Mouse (Mus musculus): Measurements from ENCODE around the gene Kdm4b. TPM values are rescaled to one million over a fixed set of nuclear protein-coding genes. Genes with fewer than 3 reads are reported as not detected.
A peak's percentile ranks its signal among the peaks of the same experiment; 100 is the strongest.

The Kdm4b gene
- 71.5 and 73.7 TPM in 2 replicates for polyA plus RNA-seq (2015; fragmentation: Nextera tagmentation; extraction: Ambion mirVana)

- ATAC-seq (ENCODE audit: low FRiP score, low read depth), result peak; percentile 100
- Histone ChIP-seq H3K4me3 (peak within 1 kb of the TSS; percentile 94), H3K27ac (replicated peaks) (peak within 1 kb of the TSS; percentile 96), H3K4me1 (replicated peaks) (peaks cover 41% of the 10 kb centered on the region), H3K27me3 (no peaks in the 10 kb centered on the region), H3K9me3 (no peaks in the 10 kb centered on the region), H3K4me2 (peak within 1 kb of the TSS; percentile 81), H3K9ac (peak within 1 kb of the TSS; percentile 95), H3K36me3 (no peaks in the 10 kb centered on the region)
- under 1% methylated on average over 52 of the region's 57 CpGs for WGBS
Measured at GRCm38 (mm10) chr17:56325450-56326152, at the start of gene Kdm4b. Gene Kdm4b (plus strand): TSS chr17:56326062.

- H3K4me3 ChIP-seq, result peak within 1 kb of the TSS; percentile 47
- H3K4me2 ChIP-seq, result peak within 1 kb of the TSS; percentile 78
- peak within 1 kb of the TSS; percentile 66 for H3K27ac ChIP-seq (replicated peaks)
- H3K9ac ChIP-seq, result peak within 1 kb of the TSS; percentile 52
- WGBS, result 9% methylated on average over 17 of the region's 21 CpGs
- peaks cover 17% of the 10 kb centered on the region for H3K4me1 ChIP-seq (replicated peaks)
- ATAC-seq (ENCODE audit: low FRiP score, low read depth), result peak; percentile 87
- H3K36me3 ChIP-seq, result no peaks in the 10 kb centered on the region
- H3K9me3 ChIP-seq, result no peaks in the 10 kb centered on the region
- no peaks in the 10 kb centered on the region for H3K27me3 ChIP-seq
Measured at GRCm38 (mm10) chr17:56276643-56277566, 49.0 kb upstream of the Kdm4b start, which contains the start of gene Ticam1. Gene Ticam1 (minus strand): TSS chr17:56276786.

GRCm38 (mm10) chr17:56277567-56277893 is 48.3 kb upstream of the Kdm4b start:
- ATAC-seq (ENCODE audit: low FRiP score, low read depth), result no peak
- no peaks in the 10 kb centered on the region for H3K9me3 ChIP-seq
- peak overlapping the region; percentile 66; the same call in 1 of the 2 replicates for H3K27ac ChIP-seq (replicated peaks)
- no peaks in the 10 kb centered on the region for H3K27me3 ChIP-seq
- 0 out of 2 replicates have a peak overlapping the region, but pooled peaks have one; percentile 17 for H3K9ac ChIP-seq
- peak overlapping the region; percentile 78 for H3K4me2 ChIP-seq
- 52% methylated on average over 2 of the region's 2 CpGs for WGBS
- no peaks in the 10 kb centered on the region for H3K36me3 ChIP-seq
- peaks cover 17% of the 10 kb centered on the region for H3K4me1 ChIP-seq (replicated peaks)
- no peak overlapping the region for H3K4me3 ChIP-seq

GRCm38 (mm10) chr17:56278340-56278739 is 47.5 kb upstream of the Kdm4b start:
- Histone ChIP-seq H3K9me3 (no peaks in the 10 kb centered on the region), H3K4me3 (no peak overlapping the region), H3K4me2 (no peak overlapping the region), H3K36me3 (no peaks in the 10 kb centered on the region), H3K27ac (replicated peaks) (no peak overlapping the region), H3K9ac (no peak overlapping the region), H3K27me3 (no peaks in the 10 kb centered on the region), H3K4me1 (replicated peaks) (peaks cover 17% of the 10 kb centered on the region)
- ATAC-seq (ENCODE audit: low FRiP score, low read depth), result no peak
- 93% methylated on average over 5 of the region's 5 CpGs for WGBS

- no peaks in the 10 kb centered on the region for H3K9me3 ChIP-seq
- H3K27ac ChIP-seq (replicated peaks), result no peak overlapping the region
- no peak for ATAC-seq (ENCODE audit: low FRiP score, low read depth)
- H3K4me1 ChIP-seq (replicated peaks), result peaks cover 17% of the 10 kb centered on the region
- no peak overlapping the region for H3K4me2 ChIP-seq
- no peak overlapping the region for H3K9ac ChIP-seq
- WGBS, result 92% methylated on average over 12 of the region's 12 CpGs
- no peak overlapping the region for H3K4me3 ChIP-seq
- no peaks in the 10 kb centered on the region for H3K27me3 ChIP-seq
- H3K36me3 ChIP-seq, result no peaks in the 10 kb centered on the region
Measured at GRCm38 (mm10) chr17:56279481-56280155, 46.2 kb upstream of the Kdm4b start.

GRCm38 (mm10) chr17:56281193-56281592 is 44.7 kb upstream of the Kdm4b start:
- Histone ChIP-seq H3K36me3 (no peaks in the 10 kb centered on the region), H3K9ac (no peak overlapping the region), H3K4me1 (replicated peaks) (peaks cover 14% of the 10 kb centered on the region), H3K27me3 (no peaks in the 10 kb centered on the region), H3K27ac (replicated peaks) (no peak overlapping the region), H3K4me2 (no peak overlapping the region), H3K9me3 (no peaks in the 10 kb centered on the region), H3K4me3 (no peak overlapping the region)
- ATAC-seq (ENCODE audit: low FRiP score, low read depth), result no peak
- WGBS, result 93% methylated on average over 12 of the region's 12 CpGs

GRCm38 (mm10) chr17:56282802-56283201 is 43.1 kb upstream of the Kdm4b start:
- Histone ChIP-seq H3K4me1 (replicated peaks) (no peaks in the 10 kb centered on the region), H3K9ac (no peak overlapping the region), H3K4me3 (no peak overlapping the region), H3K36me3 (no peaks in the 10 kb centered on the region), H3K27me3 (no peaks in the 10 kb centered on the region), H3K4me2 (no peak overlapping the region), H3K27ac (replicated peaks) (peak overlapping the region; percentile 49; the same call in 1 of the 2 replicates), H3K9me3 (no peaks in the 10 kb centered on the region)
- ATAC-seq (ENCODE audit: low FRiP score, low read depth), result no peak
- 83% methylated on average over 4 of the region's 4 CpGs for WGBS

- Histone ChIP-seq H3K27me3 (no peaks in the 10 kb centered on the region), H3K4me3 (no peak overlapping the region), H3K9ac (no peak overlapping the region), H3K9me3 (no peaks in the 10 kb centered on the region), H3K36me3 (no peaks in the 10 kb centered on the region), H3K4me1 (replicated peaks) (no peaks in the 10 kb centered on the region; the same call in 1 of the 2 replicates), H3K4me2 (no peak overlapping the region), H3K27ac (replicated peaks) (no peak overlapping the region; the same call in 1 of the 2 replicates)
- no peak for ATAC-seq (ENCODE audit: low FRiP score, low read depth)
- WGBS, result 91% methylated on average over 8 of the region's 8 CpGs
Measured at GRCm38 (mm10) chr17:56283316-56283715, 42.5 kb upstream of the Kdm4b start.

- WGBS, result 94% methylated on average over 11 of the region's 11 CpGs
- no peak for ATAC-seq (ENCODE audit: low FRiP score, low read depth)
Measured at GRCm38 (mm10) chr17:56285995-56286394, 39.9 kb upstream of the Kdm4b start.

GRCm38 (mm10) chr17:56287830-56288229 is 38.0 kb upstream of the Kdm4b start:
- Histone ChIP-seq H3K27ac (replicated peaks) (no peak overlapping the region), H3K36me3 (no peaks in the 10 kb centered on the region), H3K4me3 (no peak overlapping the region), H3K4me1 (replicated peaks) (peaks cover 25% of the 10 kb centered on the region), H3K27me3 (no peaks in the 10 kb centered on the region), H3K9me3 (no peaks in the 10 kb centered on the region), H3K9ac (no peak overlapping the region), H3K4me2 (peak overlapping the region; percentile 16; the same call in 1 of the 2 replicates)
- no peak for ATAC-seq (ENCODE audit: low FRiP score, low read depth)
- WGBS, result 66% methylated on average over 3 of the region's 3 CpGs

More at GRCm38 (mm10) chr17:56285995-56286394, 39.9 kb upstream of the Kdm4b start:
- Histone ChIP-seq H3K4me1 (replicated peaks) (peaks cover 20% of the 10 kb centered on the region), H3K4me2 (no peak overlapping the region), H3K36me3 (no peaks in the 10 kb centered on the region), H3K27ac (replicated peaks) (no peak overlapping the region), H3K9me3 (no peaks in the 10 kb centered on the region), H3K27me3 (no peaks in the 10 kb centered on the region), H3K4me3 (no peak overlapping the region), H3K9ac (no peak overlapping the region)

GRCm38 (mm10) chr17:56288866-56289265 is 37.0 kb upstream of the Kdm4b start:
- Histone ChIP-seq H3K27me3 (no peaks in the 10 kb centered on the region), H3K4me3 (no peak overlapping the region), H3K9me3 (no peaks in the 10 kb centered on the region), H3K4me1 (replicated peaks) (peaks cover 25% of the 10 kb centered on the region), H3K36me3 (no peaks in the 10 kb centered on the region), H3K27ac (replicated peaks) (peak overlapping the region; percentile 38; the same call in 1 of the 2 replicates), H3K4me2 (peak overlapping the region; percentile 53), H3K9ac (no peak overlapping the region)
- ATAC-seq (ENCODE audit: low FRiP score, low read depth), result no peak
- WGBS, result 69% methylated on average over 3 of the region's 3 CpGs

Data from hindbrain, embryonic 15.5 days (tissue).